ENCODE assay signal across 35 mouse cellular contexts in the genomic region with DNA sequence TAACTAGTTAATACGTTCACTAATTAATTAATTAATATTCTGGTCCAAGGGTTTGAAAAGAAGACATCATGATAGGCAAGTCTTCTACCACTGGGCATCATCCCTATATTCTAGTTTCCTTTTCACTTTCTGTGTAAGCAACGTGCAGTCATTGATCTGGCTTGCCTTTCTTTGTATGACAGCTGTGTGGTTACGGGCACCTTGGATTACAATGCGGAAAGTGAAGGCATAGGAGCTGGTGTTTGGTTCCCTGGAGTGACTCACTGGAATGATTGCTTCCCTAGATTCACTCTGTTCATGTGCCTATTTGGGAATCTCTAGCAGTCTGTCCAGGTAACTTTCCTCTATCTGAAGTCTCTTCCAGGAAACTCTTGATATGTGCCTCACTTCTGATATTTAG.
"Had no signal": no experiment of that assay in that cellular context is flagged by ENCODE, and none has a peak within 500 bp of the region (broad histone marks: within the 10 kb centered on the region; RNA-seq: fewer than 3 reads in every experiment).

No protein-coding gene starts in this region.

- ATAC-seq: hindbrain, embryonic 16.5 days; hindbrain, postnatal 0 days; inflammation-experienced regulatory T-cells, adult 6 months; intestine, embryonic 15.5 days; intestine, embryonic 16.5 days; intestine, postnatal 0 days had no signal

- H3K4me1 ChIP-seq: heart, embryonic 10.5 days; heart, embryonic 12.5 days; heart, embryonic 13.5 days; heart, embryonic 15.5 days; hindbrain, embryonic 10.5 days; hindbrain, embryonic 12.5 days; hindbrain, embryonic 13.5 days; hindbrain, embryonic 15.5 days; intestine, embryonic 15.5 days; kidney, embryonic 15.5 days had no signal

- H3K27me3 ChIP-seq: heart, embryonic 12.5 days; heart, embryonic 13.5 days; heart, embryonic 15.5 days; hindbrain, embryonic 12.5 days; hindbrain, embryonic 13.5 days; hindbrain, embryonic 15.5 days; intestine, embryonic 15.5 days; kidney, embryonic 15.5 days had no signal

- H3K9me3 ChIP-seq: heart, embryonic 10.5 days; heart, embryonic 12.5 days; heart, embryonic 13.5 days; heart, embryonic 15.5 days; hindbrain, embryonic 10.5 days; hindbrain, embryonic 12.5 days; hindbrain, embryonic 13.5 days; hindbrain, embryonic 15.5 days; intestine, embryonic 15.5 days; kidney, embryonic 15.5 days had no signal

- H3K4me2 ChIP-seq: heart, embryonic 11.5 days; heart, embryonic 12.5 days; heart, embryonic 13.5 days; heart, embryonic 15.5 days; hindbrain, embryonic 12.5 days; hindbrain, embryonic 13.5 days; hindbrain, embryonic 14.5 days; hindbrain, embryonic 15.5 days; intestine, embryonic 15.5 days; kidney, embryonic 15.5 days had no signal

- H3K4me3 ChIP-seq: heart, embryonic 10.5 days; heart, embryonic 12.5 days; heart, embryonic 13.5 days; heart, embryonic 15.5 days; hindbrain, embryonic 10.5 days; hindbrain, embryonic 12.5 days; hindbrain, embryonic 13.5 days; hindbrain, embryonic 15.5 days; intestine, embryonic 15.5 days; kidney, embryonic 15.5 days; layer of hippocampus, adult 2 months; left cerebral cortex, adult 2 months had no signal

- H3K27ac ChIP-seq: heart, embryonic 10.5 days; heart, embryonic 13.5 days; heart, embryonic 15.5 days; hindbrain, embryonic 10.5 days; hindbrain, embryonic 12.5 days; hindbrain, embryonic 13.5 days; hindbrain, embryonic 14.5 days; hindbrain, embryonic 15.5 days; hindbrain, postnatal 0 days; intestine, embryonic 15.5 days; kidney, embryonic 15.5 days; kidney, postnatal 0 days; layer of hippocampus, adult 2 months; left cerebral cortex, adult 2 months had no signal

- H3K9ac ChIP-seq: heart, embryonic 12.5 days; heart, embryonic 13.5 days; heart, embryonic 15.5 days; hindbrain, embryonic 12.5 days; hindbrain, embryonic 13.5 days; hindbrain, embryonic 14.5 days; hindbrain, embryonic 15.5 days; intestine, embryonic 15.5 days; kidney, embryonic 15.5 days had no signal

- H3K36me3 ChIP-seq: heart, embryonic 10.5 days; heart, embryonic 12.5 days; heart, embryonic 13.5 days; heart, embryonic 15.5 days; hindbrain, embryonic 10.5 days; hindbrain, embryonic 12.5 days; hindbrain, embryonic 13.5 days; hindbrain, embryonic 15.5 days; intestine, embryonic 15.5 days; kidney, embryonic 15.5 days had no signal

- DNase-seq: heart, postnatal 10 days; heart, postnatal 36 days; heart, postnatal 4 days; kidney, adult 11 months; kidney, adult 18-20 months; kidney, adult 2 months; kidney, adult 8-10 months; kidney, adult 9 months; kidney, postnatal 10 days; kidney, postnatal 14 days; kidney, postnatal 25 days; kidney, postnatal 36 days; kidney, postnatal 4 days; layer of hippocampus, adult 9-11 months; layer of hippocampus, postnatal 36 days had no signal
